Mouse (Mus musculus) MEL (cell line): Measurements from ENCODE around the gene Gm11559. TPM values are rescaled to one million over a fixed set of nuclear protein-coding genes. Genes with fewer than 3 reads are reported as not detected.

ENCODE experiments used
- DNase-seq: peaks from one replicate; pipeline ENCODE4 v3.0.0; 2011; ENCODE audit warnings: low read depth, low spot score
- H3K27ac ChIP-seq: 2 replicates; pipeline ENCODE4 v1.5.1; 2012; ENCODE audit warnings: low read depth, mild to moderate bottlenecking, control low read depth, low read length, moderate library complexity; ENCODE audit not compliant: control insufficient read depth
- H3K27me3 ChIP-seq, 2 experiments: fragments of 150-350 bp in 1 of 2; sonication (generic) in 1 of 2; 2 replicates each; pipeline ENCODE4 v1.6.1; 2012; ENCODE audit warnings: low read length in 2 of 2, mild to moderate bottlenecking in 2 of 2, improper control_type of control experiment in 1 of 2, moderate library complexity in 1 of 2; ENCODE audit not compliant: insufficient read depth in 2 of 2, control insufficient read depth in 1 of 2
- H3K36me3 ChIP-seq, 2 experiments: 2 replicates each; pipeline ENCODE4 v1.6.1; 2012 to 2014; ENCODE audit warnings: low read length in 2 of 2, improper control_type of control experiment in 1 of 2, inconsistent platforms in 1 of 2, mild to moderate bottlenecking in 1 of 2; ENCODE audit not compliant: insufficient read depth in 2 of 2, control insufficient read depth in 1 of 2
- H3K4me1 ChIP-seq, 2 experiments: fragments of 150-350 bp in 1 of 2; sonication (generic) in 1 of 2; 2 replicates each; pipeline ENCODE4 v1.6.1; 2012; ENCODE audit warnings: low read length in 2 of 2, improper control_type of control experiment in 1 of 2, mild to moderate bottlenecking in 1 of 2; ENCODE audit not compliant: insufficient read depth in 2 of 2, control insufficient read depth in 1 of 2
- H3K4me3 ChIP-seq, 2 experiments: fragments of 150-350 bp in 1 of 2; sonication (generic) in 1 of 2; 2 replicates each; pipeline ENCODE4 v1.5.1; 2012; ENCODE audit warnings: low read depth in 2 of 2, low read length in 2 of 2, mild to moderate bottlenecking in 2 of 2, moderate library complexity in 2 of 2, control low read depth in 1 of 2, improper control_type of control experiment in 1 of 2; ENCODE audit not compliant: control insufficient read depth in 1 of 2, insufficient read depth in 1 of 2
- H3K79me2 ChIP-seq: 2 replicates; pipeline ENCODE4 v1.6.1; 2012; ENCODE audit warnings: mild to moderate bottlenecking, low read length, moderate library complexity; ENCODE audit not compliant: control insufficient read depth, poor library complexity, insufficient read depth
- H3K9ac ChIP-seq: 2 replicates; pipeline ENCODE4 v1.6.1; 2012; ENCODE audit warnings: low read depth, mild to moderate bottlenecking, control low read depth, low read length, moderate library complexity; ENCODE audit not compliant: control insufficient read depth, poor library complexity, severe bottlenecking
- H3K9me3 ChIP-seq: fragments of 150-350 bp; sonication (generic); replicated peaks from 2 replicates; pipeline ENCODE4 v1.6.1; 2012; ENCODE audit warnings: mild to moderate bottlenecking, low read length, improper control_type of control experiment, moderate library complexity; ENCODE audit not compliant: insufficient read depth
- CHD1 ChIP-seq: IDR thresholded peaks from 2 replicates; pipeline ENCODE4 v1.6.1; 2012; ENCODE audit warnings: low read depth, mild to moderate bottlenecking, inconsistent platforms, low read length, improper control_type of control experiment
- CHD2 ChIP-seq: IDR thresholded peaks from 2 replicates; pipeline ENCODE4 v1.6.1; 2011; ENCODE audit warnings: low read length, improper control_type of control experiment
- JUND ChIP-seq: IDR thresholded peaks from 2 replicates; pipeline ENCODE4 v1.6.1; 2011; ENCODE audit warnings: low read depth, mild to moderate bottlenecking, improper control_type of control experiment, low read length
- KAT2A ChIP-seq: conservative IDR thresholded peaks from 2 replicates; pipeline ENCODE4 v1.6.1; 2012; ENCODE audit warnings: low read depth, low read length, improper control_type of control experiment, inconsistent platforms
- MAFK ChIP-seq: IDR thresholded peaks from 2 replicates; pipeline ENCODE4 v1.6.1; 2011; ENCODE audit warnings: low read depth, mild to moderate bottlenecking, low read length, improper control_type of control experiment, borderline replicate concordance
- MEF2A ChIP-seq: IDR thresholded peaks from 2 replicates; pipeline ENCODE4 v1.6.1; 2014; ENCODE audit warnings: low read depth, mild to moderate bottlenecking, inconsistent platforms, low read length, improper control_type of control experiment; ENCODE audit not compliant: poor library complexity, insufficient replicate concordance, severe bottlenecking; ENCODE audit errors: extremely low read depth
- MYB ChIP-seq: IDR thresholded peaks from 2 replicates; pipeline ENCODE4 v1.6.1; 2011; ENCODE audit warnings: mild to moderate bottlenecking, low read depth, low read length, improper control_type of control experiment
- MYC ChIP-seq: IDR thresholded peaks from 2 replicates; pipeline ENCODE4 v1.6.1; 2011; ENCODE audit warnings: low read depth, mild to moderate bottlenecking, low read length, improper control_type of control experiment, moderate library complexity
- NRF1 ChIP-seq: IDR thresholded peaks from 2 replicates; pipeline ENCODE4 v1.6.1; 2014; ENCODE audit warnings: low read depth, mild to moderate bottlenecking, inconsistent platforms, low read length, improper control_type of control experiment, moderate library complexity; ENCODE audit not compliant: poor library complexity, insufficient read depth, severe bottlenecking
- POLR2A ChIP-seq, 2 experiments: IDR thresholded peaks; 2 replicates each; pipeline ENCODE4 v1.6.1; 2011 to 2012; ENCODE audit warnings: low read length in 2 of 2, mild to moderate bottlenecking in 2 of 2, control low read depth in 1 of 2, improper control_type of control experiment in 1 of 2, low read depth in 1 of 2, moderate library complexity in 1 of 2; ENCODE audit not compliant: control insufficient read depth in 1 of 2, insufficient read depth in 1 of 2, poor library complexity in 1 of 2
- RCOR1 ChIP-seq: IDR thresholded peaks from 2 replicates; pipeline ENCODE4 v1.6.1; 2012; ENCODE audit warnings: low read depth, mild to moderate bottlenecking, inconsistent platforms, low read length, improper control_type of control experiment
- TAL1 ChIP-seq: IDR thresholded peaks from 2 replicates; pipeline ENCODE4 v1.6.1; 2012; ENCODE audit warnings: mild to moderate bottlenecking, inconsistent platforms, low read length, moderate library complexity, mixed read lengths
- TBP ChIP-seq: IDR thresholded peaks from 2 replicates; pipeline ENCODE4 v1.8.0; 2011; ENCODE audit warnings: low read depth, low read length, improper control_type of control experiment
- UBTF ChIP-seq: IDR thresholded peaks from 2 replicates; pipeline ENCODE4 v1.6.1; 2012; ENCODE audit warnings: low read depth, mild to moderate bottlenecking, inconsistent platforms, low read length, improper control_type of control experiment, moderate library complexity, borderline replicate concordance; ENCODE audit not compliant: insufficient read depth
- USF2 ChIP-seq, 2 experiments: IDR thresholded peaks; 2 replicates each; pipeline ENCODE4 v1.6.1; 2011 to 2012; ENCODE audit warnings: improper control_type of control experiment in 2 of 2, low read length in 2 of 2, borderline replicate concordance in 1 of 2, inconsistent platforms in 1 of 2, low read depth in 1 of 2, mild to moderate bottlenecking in 1 of 2; ENCODE audit not compliant: insufficient read depth in 1 of 2
- ZMIZ1 ChIP-seq: IDR thresholded peaks from 2 replicates; pipeline ENCODE4 v1.6.1; 2012; ENCODE audit warnings: low read depth, mild to moderate bottlenecking, inconsistent platforms, low read length, improper control_type of control experiment, moderate library complexity
- polyA plus RNA-seq, 2 experiments: library from polyadenylated mRNA; stranded (reverse) in 1 of 2; unstranded in 1 of 2; fragments of >175 nt in 1 of 2; fragments of >200 nt in 1 of 2; gene quantifications; 2 replicates each; pipeline versions ENCODE4 v1.2.1 to v1.2.4; 2012; ENCODE audit warnings: low replicate concordance in 2 of 2, low read depth in 1 of 2; ENCODE audit not compliant: insufficient read length in 2 of 2, insufficient read depth in 1 of 2, missing spikeins in 1 of 2
- total RNA-seq: library from RNA; depleted of rRNA; stranded (reverse); fragments of 300-350 nt; gene quantifications from 2 replicates; pipeline ENCODE4 v1.2.3, GENCODE M21; 2012

Gm11559 gene
- total and polyA plus RNA-seq, 3 experiments, result not detected

DNA sequence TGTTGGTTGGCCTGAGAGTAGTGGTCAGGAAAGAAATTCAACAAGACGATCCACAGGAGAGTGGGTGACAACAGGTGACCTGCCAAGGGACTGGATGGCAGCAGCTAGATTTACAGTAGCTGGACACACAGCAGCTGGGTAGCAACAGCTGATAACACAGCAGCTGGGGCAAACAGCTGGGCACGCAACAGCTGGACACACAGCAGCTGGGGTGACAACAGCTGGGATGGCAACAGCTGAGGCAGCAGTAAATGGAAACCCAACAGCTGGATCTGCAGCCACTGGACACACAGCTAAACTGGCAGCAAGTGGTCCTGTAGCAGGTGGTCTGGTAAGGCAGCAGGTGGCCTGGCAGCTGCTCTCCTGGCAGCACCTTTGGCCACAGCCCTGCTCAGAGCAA, 17.5 kb upstream of the Gm11559 start:
- TF ChIP-seq ZMIZ1, result no peak
- no peak for TF ChIP-seq USF2 (IDR thresholded peaks at IDR 0.05; ENCODE audit: borderline replicate concordance in 1 of 2, insufficient read depth in 1 of 2, low read depth in 1 of 2, low read length in 2 of 2)
- no peak for TF ChIP-seq KAT2A
- TF ChIP-seq CHD2, result no peak
- no peak for TF ChIP-seq UBTF
- no peak for TF ChIP-seq MYC
- TF ChIP-seq TAL1, result no peak
- no peak for TF ChIP-seq JUND
- TF ChIP-seq RCOR1, result no peak
- no peak for TF ChIP-seq CHD1
- no peak for TF ChIP-seq TBP
- TF ChIP-seq MEF2A, result no peak
- no peak for TF ChIP-seq POLR2A (IDR thresholded peaks at IDR 0.05; ENCODE audit: control insufficient read depth in 1 of 2, insufficient read depth in 1 of 2, low read depth in 1 of 2, low read length in 2 of 2, poor library complexity in 1 of 2)
- no peak for TF ChIP-seq MYB
- Histone ChIP-seq H3K9ac (no peak overlapping the region), H3K4me3 (no peak overlapping the region), H3K9me3 (no peaks in the 10 kb centered on the region), H3K27ac (no peak overlapping the region), H3K36me3 (no peaks in the 10 kb centered on the region), H3K79me2 (no peaks in the 10 kb centered on the region), H3K4me1 (no peaks in the 10 kb centered on the region), H3K27me3 (no peaks in the 10 kb centered on the region)
- no peak for DNase-seq

DNA sequence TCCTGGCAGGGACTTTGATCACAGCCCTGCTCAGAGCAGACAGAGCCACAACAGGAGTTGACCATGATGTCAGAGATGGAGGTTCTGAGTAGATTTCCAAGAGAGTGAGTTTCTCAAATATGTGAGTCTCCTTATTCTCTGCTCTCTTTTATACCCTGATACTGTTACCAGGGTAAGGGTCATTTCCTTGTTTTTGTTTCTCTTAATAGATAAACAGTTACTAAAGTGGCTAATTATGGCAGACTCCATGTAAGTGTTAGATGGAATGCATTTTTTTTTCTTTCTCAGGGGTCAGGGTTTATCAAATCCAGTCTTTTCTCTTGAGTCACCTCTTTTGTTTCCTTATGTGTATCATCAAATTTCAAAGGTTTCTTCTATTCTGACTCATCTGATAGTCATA, 12.8 kb upstream of the Gm11559 start, which contains the start of gene Krtap4-16:
TSS of gene Krtap4-16 (minus strand) at position 101 of the 400 bp plus-strand sequence.
- Histone ChIP-seq H3K4me3 (no peak within 1 kb of the TSS), H3K27me3 (no peaks in the 10 kb centered on the region; a peak in 1 of 4 replicates)
- DNase-seq, result no peak

More for the DNA sequence above, 12.8 kb upstream of the Gm11559 start, which contains the start of gene Krtap4-16:
- no peaks in the 10 kb centered on the region for H3K9me3 ChIP-seq
- H3K9ac ChIP-seq, result no peak within 1 kb of the TSS
- no peak within 1 kb of the TSS for H3K27ac ChIP-seq
- no peaks in the 10 kb centered on the region for H3K4me1 ChIP-seq
- TF ChIP-seq CHD1, result no peak
- TF ChIP-seq KAT2A, result no peak
- no peak for TF ChIP-seq MAFK
- TF ChIP-seq NRF1, result no peak
- no peaks in the 10 kb centered on the region for H3K79me2 ChIP-seq
- no peaks in the 10 kb centered on the region for H3K36me3 ChIP-seq
